Mouse (Mus musculus): ENCODE measurements at regions not wholly inside any gene's neighbourhood (a gene's known extent, or its start where the extent isn't known, plus 50 kb on each side); places are given as distances from the start of the nearest gene placed in this dataset.

GRCm38 (mm10) chr3:61294855-61295254 lies 66.6 kb upstream of the Rap2b start:
- H3K4me2 ChIP-seq (ENCODE audit: low read depth, low read length) = no peak overlapping the region
- H3K4me1 ChIP-seq (ENCODE audit: control insufficient read depth, insufficient read depth) = no peaks in the 10 kb centered on the region
- H3K36me3 ChIP-seq (replicated peaks; ENCODE audit: control insufficient read depth, insufficient read depth, low read length) = no peaks in the 10 kb centered on the region
- H3K9me3 ChIP-seq (replicated peaks; ENCODE audit: control insufficient read depth, low read length) = no peaks in the 10 kb centered on the region
- no peaks in the 10 kb centered on the region for H3K27me3 ChIP-seq (ENCODE audit: control insufficient read depth, insufficient read depth, low read length)
- ATAC-seq (ENCODE audit: insufficient read depth, low read depth) (no peak), DNase-seq (ENCODE audit: low spot score) (no peak)
- H3K27ac ChIP-seq (ENCODE audit: low read depth) = no peak overlapping the region
- 71% methylated on average over 6 of the region's 6 CpGs for WGBS
- no peak overlapping the region for H3K9ac ChIP-seq (replicated peaks; ENCODE audit: low read depth, low read length)
- H3K4me3 ChIP-seq (ENCODE audit: low read depth, low read length) = no peak overlapping the region
- TF ChIP-seq CTCF (IDR thresholded peaks at IDR 0.05; ENCODE audit: low read depth) (no peak), EP300 (IDR thresholded peaks at IDR 0.05; ENCODE audit: low read depth) (no peak)

- 58% methylated on average over 3 of the region's 3 CpGs for WGBS
- no peak overlapping the region for H3K4me2 ChIP-seq (ENCODE audit: low read depth, low read length)
- H3K27me3 ChIP-seq (ENCODE audit: control insufficient read depth, insufficient read depth, low read length) = no peaks in the 10 kb centered on the region
- no peak overlapping the region for H3K9ac ChIP-seq (replicated peaks; ENCODE audit: low read depth, low read length)
- H3K9me3 ChIP-seq (replicated peaks; ENCODE audit: control insufficient read depth, low read length) = no peaks in the 10 kb centered on the region
- H3K36me3 ChIP-seq (replicated peaks; ENCODE audit: control insufficient read depth, insufficient read depth, low read length) = no peaks in the 10 kb centered on the region
- ATAC-seq (ENCODE audit: insufficient read depth, low read depth) (no peak), DNase-seq (ENCODE audit: low spot score) (no peak)
- no peak overlapping the region for H3K4me3 ChIP-seq (ENCODE audit: low read depth, low read length)
- TF ChIP-seq CTCF (IDR thresholded peaks at IDR 0.05; ENCODE audit: low read depth) (no peak), EP300 (IDR thresholded peaks at IDR 0.05; ENCODE audit: low read depth) (no peak)
- H3K4me1 ChIP-seq (ENCODE audit: control insufficient read depth, insufficient read depth) = no peaks in the 10 kb centered on the region
- H3K27ac ChIP-seq (ENCODE audit: low read depth) = no peak overlapping the region
Observed at GRCm38 (mm10) chr3:61297290-61297689, 64.1 kb upstream of the Rap2b start.

GRCm38 (mm10) chr3:61302214-61302613 lies 59.2 kb upstream of the Rap2b start:
- DNase-seq (ENCODE audit: low spot score) = no peak
- Histone ChIP-seq H3K27ac (ENCODE audit: low read depth) (no peak overlapping the region), H3K4me2 (ENCODE audit: low read depth, low read length) (no peak overlapping the region), H3K9ac (replicated peaks; ENCODE audit: low read depth, low read length) (no peak overlapping the region), H3K27me3 (ENCODE audit: control insufficient read depth, insufficient read depth, low read length) (no peaks in the 10 kb centered on the region), H3K36me3 (replicated peaks; ENCODE audit: control insufficient read depth, insufficient read depth, low read length) (no peaks in the 10 kb centered on the region), H3K4me1 (ENCODE audit: control insufficient read depth, insufficient read depth) (no peaks in the 10 kb centered on the region), H3K9me3 (replicated peaks; ENCODE audit: control insufficient read depth, low read length) (no peaks in the 10 kb centered on the region), H3K4me3 (ENCODE audit: low read depth, low read length) (no peak overlapping the region)
- no peak for ATAC-seq (ENCODE audit: insufficient read depth, low read depth)
- no peak for TF ChIP-seq EP300 (IDR thresholded peaks at IDR 0.05; ENCODE audit: low read depth)
- no peak for TF ChIP-seq CTCF (IDR thresholded peaks at IDR 0.05; ENCODE audit: low read depth)
- 82% methylated on average over 3 of the region's 3 CpGs for WGBS

- H3K4me2 ChIP-seq (ENCODE audit: low read depth, low read length) = no peak overlapping the region
- no peaks in the 10 kb centered on the region for H3K4me1 ChIP-seq (ENCODE audit: control insufficient read depth, insufficient read depth)
- no peak overlapping the region for H3K9ac ChIP-seq (replicated peaks; ENCODE audit: low read depth, low read length)
- TF ChIP-seq CTCF (IDR thresholded peaks at IDR 0.05; ENCODE audit: low read depth) (no peak), EP300 (IDR thresholded peaks at IDR 0.05; ENCODE audit: low read depth) (no peak)
- H3K36me3 ChIP-seq (replicated peaks; ENCODE audit: control insufficient read depth, insufficient read depth, low read length) = no peaks in the 10 kb centered on the region
- DNase-seq (ENCODE audit: low spot score) (no peak), ATAC-seq (ENCODE audit: insufficient read depth, low read depth) (no peak)
- no peak overlapping the region for H3K27ac ChIP-seq (ENCODE audit: low read depth)
- no peaks in the 10 kb centered on the region for H3K9me3 ChIP-seq (replicated peaks; ENCODE audit: control insufficient read depth, low read length)
- WGBS = 38% methylated on average over 3 of the region's 3 CpGs
- H3K4me3 ChIP-seq (ENCODE audit: low read depth, low read length) = no peak overlapping the region
- no peaks in the 10 kb centered on the region for H3K27me3 ChIP-seq (ENCODE audit: control insufficient read depth, insufficient read depth, low read length)
Observed at GRCm38 (mm10) chr3:61303485-61303884, 58.0 kb upstream of the Rap2b start.

- WGBS = 56% methylated on average over 2 of the region's 2 CpGs
- Histone ChIP-seq H3K4me2 (ENCODE audit: low read depth, low read length) (no peak overlapping the region), H3K27ac (ENCODE audit: low read depth) (no peak overlapping the region), H3K9ac (replicated peaks; ENCODE audit: low read depth, low read length) (no peak overlapping the region), H3K4me1 (ENCODE audit: control insufficient read depth, insufficient read depth) (no peaks in the 10 kb centered on the region), H3K27me3 (ENCODE audit: control insufficient read depth, insufficient read depth, low read length) (no peaks in the 10 kb centered on the region), H3K36me3 (replicated peaks; ENCODE audit: control insufficient read depth, insufficient read depth, low read length) (no peaks in the 10 kb centered on the region), H3K4me3 (ENCODE audit: low read depth, low read length) (no peak overlapping the region), H3K9me3 (replicated peaks; ENCODE audit: control insufficient read depth, low read length) (no peaks in the 10 kb centered on the region)
- TF ChIP-seq EP300 (IDR thresholded peaks at IDR 0.05; ENCODE audit: low read depth) (no peak), CTCF (IDR thresholded peaks at IDR 0.05; ENCODE audit: low read depth) (no peak)
- ATAC-seq (ENCODE audit: insufficient read depth, low read depth) = no peak
- no peak for DNase-seq (ENCODE audit: low spot score)
Observed at GRCm38 (mm10) chr3:61306306-61306705, 55.1 kb upstream of the Rap2b start.

- Histone ChIP-seq H3K27ac (ENCODE audit: low read depth) (no peak overlapping the region), H3K36me3 (replicated peaks; ENCODE audit: control insufficient read depth, insufficient read depth, low read length) (no peaks in the 10 kb centered on the region), H3K4me2 (ENCODE audit: low read depth, low read length) (no peak overlapping the region), H3K4me3 (ENCODE audit: low read depth, low read length) (no peak overlapping the region), H3K4me1 (ENCODE audit: control insufficient read depth, insufficient read depth) (no peaks in the 10 kb centered on the region), H3K9me3 (replicated peaks; ENCODE audit: control insufficient read depth, low read length) (no peaks in the 10 kb centered on the region), H3K27me3 (ENCODE audit: control insufficient read depth, insufficient read depth, low read length) (no peaks in the 10 kb centered on the region), H3K9ac (replicated peaks; ENCODE audit: low read depth, low read length) (no peak overlapping the region)
- no peak for DNase-seq (ENCODE audit: low spot score)
- WGBS = 90% methylated on average over 2 of the region's 2 CpGs
- no peak for ATAC-seq (ENCODE audit: insufficient read depth, low read depth)
- no peak for TF ChIP-seq CTCF (IDR thresholded peaks at IDR 0.05; ENCODE audit: low read depth)
Observed at GRCm38 (mm10) chr3:61308764-61309163, 52.7 kb upstream of the Rap2b start.

Measured in heart, postnatal 0 days (tissue).